Mouse (Mus musculus): ENCODE data around the gene 1700067K01Rik. TPM values are rescaled to one million over a fixed set of nuclear protein-coding genes. Genes with fewer than 3 reads are reported as not detected.

Gene 1700067K01Rik
- total RNA-seq, 2 experiments from 2014 or later = 0.43 to 0.50 TPM

DNA sequence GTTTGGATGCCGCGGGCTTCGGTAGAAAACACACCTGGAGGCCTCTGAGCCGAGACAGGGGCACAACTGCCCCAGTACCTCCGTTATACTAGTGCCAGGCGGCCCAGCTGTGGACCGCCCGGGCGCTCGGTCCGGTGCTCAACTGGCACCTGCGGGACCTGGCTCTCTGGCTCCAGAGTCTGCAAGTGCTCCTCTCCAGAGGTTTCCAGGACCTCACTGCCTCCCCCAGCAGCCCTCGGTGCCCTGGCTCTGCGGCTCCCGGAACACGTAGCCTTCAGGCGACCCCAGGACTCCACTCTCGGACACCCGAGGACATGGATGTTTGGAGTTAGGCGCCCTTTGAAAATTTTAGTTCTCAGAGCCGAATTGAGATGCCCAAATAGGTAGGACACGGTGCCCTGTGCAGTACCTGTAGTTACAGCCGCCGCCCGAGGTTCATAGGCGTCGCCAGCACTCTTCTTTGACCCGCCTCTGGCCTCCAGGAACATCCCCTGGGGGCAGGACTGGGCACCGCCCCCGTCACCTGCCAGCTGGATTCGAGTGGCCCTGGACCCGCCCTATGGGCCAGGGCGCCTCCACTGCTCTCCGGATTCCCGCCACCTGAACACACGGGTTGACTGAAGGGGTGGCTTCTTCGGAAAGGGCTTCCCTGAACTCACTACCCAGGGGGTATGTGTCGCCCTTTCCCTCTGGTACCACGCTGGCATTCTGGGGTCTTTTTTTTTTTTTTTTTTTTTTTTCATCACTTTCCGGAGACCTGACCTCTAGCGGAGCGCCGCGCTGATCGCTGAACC is 10.6 kb downstream of the 1700067K01Rik start, which contains the start of gene 2210011C24Rik:
Gene 2210011C24Rik (minus strand): TSS at position 467 of the 794 bp plus-strand sequence.
- peak in 1 of 2 experiments; percentile 31 for DNase-seq

DNA sequence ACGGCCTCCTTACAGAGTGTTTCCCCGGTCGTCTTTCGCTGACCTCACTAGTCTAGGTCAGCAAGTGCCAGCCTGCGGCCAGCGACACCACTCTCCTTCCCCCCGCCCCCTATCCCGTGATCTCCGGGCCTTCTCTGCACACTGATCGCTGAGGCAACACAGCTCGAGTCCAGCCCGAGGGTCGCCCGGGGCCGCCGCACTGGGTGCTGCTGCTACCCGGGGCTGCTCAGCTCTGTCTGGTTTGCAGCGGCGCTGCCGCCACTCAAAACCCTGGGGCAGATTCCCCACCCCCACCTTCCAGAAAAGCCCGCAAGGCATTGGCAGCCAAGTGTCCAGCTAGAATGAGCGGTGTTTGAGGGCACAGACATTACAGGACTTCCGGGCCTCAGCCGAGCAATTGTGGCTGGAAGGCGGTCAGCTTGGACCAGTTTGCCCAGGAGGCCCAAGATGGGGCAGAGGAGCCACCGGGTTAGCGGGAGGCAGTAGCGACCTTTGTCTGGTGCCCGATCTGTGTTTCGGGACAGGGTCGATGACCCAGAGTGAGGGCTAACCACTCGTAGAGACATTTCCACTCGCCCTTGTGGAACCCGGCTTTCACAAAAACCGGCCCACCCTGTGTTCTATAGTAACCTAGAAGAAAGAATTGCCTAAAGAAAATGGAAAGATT is 11.3 kb downstream of the 1700067K01Rik start:
- DNase-seq = no peak

DNA sequence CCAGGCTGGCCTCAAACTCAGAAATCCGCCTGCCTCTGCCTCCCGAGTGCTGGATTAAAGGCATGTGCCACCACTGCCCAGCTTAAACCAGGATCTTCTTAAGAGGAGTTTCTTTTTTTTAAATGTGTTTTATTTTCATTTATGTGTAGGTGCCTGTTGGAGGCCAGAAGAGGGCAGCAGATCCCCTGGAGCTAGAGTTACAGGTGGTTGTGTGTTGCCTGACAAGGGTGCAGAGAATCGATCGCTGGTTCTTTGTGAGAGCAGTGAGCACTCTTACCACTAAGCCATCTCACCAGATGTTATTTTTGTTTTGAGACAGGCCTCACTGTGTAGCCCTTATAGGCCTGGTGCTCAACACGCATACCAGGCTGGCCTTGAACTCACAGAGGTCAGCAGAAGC is 14.5 kb downstream of the 1700067K01Rik start:
- DNase-seq = no peak

DNA sequence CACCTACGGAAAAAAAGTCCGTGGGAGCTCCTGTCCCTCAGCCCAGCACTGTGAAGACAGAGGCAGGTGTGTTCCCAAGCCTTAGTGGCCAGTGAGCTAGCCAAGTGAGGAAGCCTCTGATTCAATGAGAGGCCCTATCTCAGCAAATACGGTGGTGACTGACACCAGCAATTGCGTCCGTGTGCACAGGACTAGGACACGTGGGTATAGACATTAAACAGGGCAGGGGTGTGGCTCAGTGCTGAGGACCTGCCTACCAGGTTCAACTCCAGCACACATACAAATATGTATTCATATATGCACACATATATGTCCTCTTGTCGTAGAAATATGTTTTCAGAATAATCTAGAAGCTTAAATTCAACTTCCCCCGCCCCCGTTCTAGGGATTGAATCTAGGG is 18.4 kb downstream of the 1700067K01Rik start:
- DNase-seq = no peak

DNA sequence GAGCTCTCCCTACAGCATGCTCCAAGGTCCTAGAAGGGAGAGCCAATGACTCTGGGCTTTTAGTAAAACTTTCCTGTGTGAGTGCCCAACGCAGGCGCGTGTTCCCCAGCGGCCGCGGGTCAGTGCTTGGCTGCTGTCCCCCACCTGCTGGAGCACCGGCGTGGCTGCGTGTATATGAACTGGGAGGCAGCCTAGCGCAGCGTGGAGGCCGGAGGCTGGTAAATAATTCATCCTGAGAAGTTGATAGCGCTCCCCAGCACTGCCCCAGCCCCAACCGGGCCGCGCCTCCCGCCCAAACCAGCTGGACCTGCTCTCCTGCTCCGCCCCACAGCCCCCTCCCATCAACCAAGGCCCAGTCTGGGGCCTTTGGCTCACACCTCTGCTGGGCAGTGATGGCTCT is 19.8 kb downstream of the 1700067K01Rik start, which contains the start of gene Palm3:
Gene Palm3 (plus strand): TSS at position 376 of the 400 bp plus-strand sequence.
- no peak for DNase-seq

DNA sequence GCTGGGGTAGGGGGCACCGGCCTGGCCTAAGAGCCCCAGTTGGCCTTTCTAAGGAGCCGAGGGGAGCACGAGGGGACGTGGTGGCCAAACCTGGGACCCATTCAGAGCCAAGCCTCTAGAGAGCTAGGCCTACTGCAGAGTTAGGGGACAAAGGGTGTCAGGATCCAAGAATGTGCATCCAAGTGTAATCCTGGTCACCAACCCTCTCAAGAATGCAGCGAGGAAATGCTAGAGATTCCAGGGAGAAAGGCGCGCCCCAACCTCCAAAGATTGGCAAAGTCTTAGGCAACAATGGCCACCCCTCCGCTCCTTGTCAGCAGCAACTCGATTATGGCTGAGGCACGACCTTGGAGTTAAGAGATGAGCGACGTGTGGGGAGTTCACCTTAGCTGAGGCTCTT is 20.3 kb downstream of the 1700067K01Rik start:
- DNase-seq = no peak

DNA sequence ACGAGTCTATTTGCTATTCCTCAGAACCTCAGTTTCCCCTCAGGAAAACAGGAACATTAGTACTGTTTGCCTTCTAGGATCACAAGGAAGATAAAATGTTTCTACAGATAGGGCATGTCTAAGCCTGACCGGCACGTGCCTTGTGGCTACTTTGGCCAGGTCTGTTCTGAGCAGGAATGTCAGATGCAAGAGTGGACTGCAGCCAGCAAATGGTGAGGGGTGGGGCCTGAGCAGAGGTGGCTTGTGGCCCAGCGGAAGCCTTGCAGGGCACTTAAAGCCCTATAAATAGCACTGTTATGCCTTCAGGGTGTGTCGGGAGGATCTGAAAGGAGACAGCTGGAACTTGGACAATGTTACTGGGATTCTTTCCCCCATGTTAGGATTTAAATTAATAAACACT is 21.8 kb downstream of the 1700067K01Rik start:
- no peak for DNase-seq

DNA sequence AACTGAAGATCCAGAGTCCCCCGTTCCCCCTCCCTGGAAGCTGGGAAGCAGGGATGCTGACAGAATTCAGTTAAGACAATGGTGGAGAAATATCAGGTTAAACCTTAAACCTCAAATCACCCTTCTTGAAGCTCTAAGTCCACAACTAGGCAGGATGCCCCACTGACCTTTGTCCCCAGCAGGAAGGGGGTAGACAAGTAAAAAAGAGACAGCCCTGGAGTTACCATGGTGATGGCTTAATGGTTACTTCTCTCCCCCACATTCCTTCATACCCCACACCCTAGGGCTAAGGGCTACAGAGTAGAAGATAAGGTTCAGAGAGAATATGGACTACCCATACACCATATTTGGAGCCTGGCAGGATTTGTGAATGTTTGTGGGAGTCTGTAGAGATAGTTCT is 22.3 kb downstream of the 1700067K01Rik start:
- DNase-seq = no peak

DNA sequence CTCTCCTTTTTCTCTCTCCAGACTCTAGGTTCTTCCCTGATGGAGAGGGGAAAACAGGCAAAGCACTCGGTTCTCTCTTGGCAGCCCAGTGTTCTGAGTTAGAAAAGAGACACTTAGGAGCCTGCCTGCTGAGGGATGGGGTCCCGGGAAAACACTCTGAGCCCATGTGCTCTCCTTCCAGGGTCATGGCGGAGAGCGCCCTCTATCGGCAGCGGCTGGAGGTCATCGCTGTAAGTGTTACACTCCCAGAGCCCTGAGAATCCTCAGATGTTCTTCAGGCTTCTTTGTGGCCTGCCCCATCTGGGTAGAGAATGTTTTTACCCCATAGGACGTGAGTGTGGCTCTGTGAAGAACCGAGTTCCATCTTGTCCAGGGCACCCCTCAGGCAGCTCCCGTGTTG is 22.9 kb downstream of the 1700067K01Rik start:
- DNase-seq = peak; percentile 64 to 72

DNA sequence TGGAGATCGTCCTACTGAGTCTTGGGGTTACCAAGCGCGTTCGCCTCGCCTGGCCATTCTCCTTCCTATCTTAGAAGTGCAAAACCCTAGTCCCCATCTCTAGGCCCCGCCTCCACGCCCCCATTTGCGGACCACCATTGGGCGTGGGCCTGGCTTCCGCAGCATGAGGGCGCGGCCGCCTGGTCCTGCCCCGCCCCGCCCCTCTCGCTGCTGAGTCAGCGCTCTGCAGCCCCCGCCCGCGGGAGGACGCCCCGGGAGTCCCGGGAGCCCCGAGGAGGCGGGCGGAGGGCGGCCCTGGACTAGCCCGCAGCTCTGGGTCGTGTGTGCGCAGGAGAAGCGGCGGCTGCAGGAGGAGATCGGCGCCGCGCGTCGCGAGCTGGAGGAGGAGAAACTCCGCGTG is 24.6 kb downstream of the 1700067K01Rik start:
- peak; percentile 69 to 81 for DNase-seq

DNA sequence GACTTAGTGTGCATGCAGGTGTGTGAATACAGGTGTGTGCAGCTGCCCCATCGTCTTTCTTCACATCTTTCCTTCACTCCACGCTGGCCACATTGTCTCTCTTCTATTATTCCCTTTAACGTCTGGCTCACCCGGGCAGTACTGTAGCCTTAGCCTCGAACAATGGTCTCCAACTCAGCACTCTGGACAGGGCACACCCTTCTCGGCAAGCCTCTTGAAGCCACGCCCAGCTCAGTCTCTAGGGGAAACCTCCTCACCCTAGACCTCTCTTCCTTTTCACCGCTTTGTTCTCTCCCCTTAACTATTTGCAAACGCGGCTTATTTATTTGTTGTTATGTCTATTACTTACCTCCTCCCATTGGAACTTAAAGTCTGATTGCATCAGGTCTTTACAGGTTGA is 26.1 kb downstream of the 1700067K01Rik start:
- no peak for DNase-seq

DNA sequence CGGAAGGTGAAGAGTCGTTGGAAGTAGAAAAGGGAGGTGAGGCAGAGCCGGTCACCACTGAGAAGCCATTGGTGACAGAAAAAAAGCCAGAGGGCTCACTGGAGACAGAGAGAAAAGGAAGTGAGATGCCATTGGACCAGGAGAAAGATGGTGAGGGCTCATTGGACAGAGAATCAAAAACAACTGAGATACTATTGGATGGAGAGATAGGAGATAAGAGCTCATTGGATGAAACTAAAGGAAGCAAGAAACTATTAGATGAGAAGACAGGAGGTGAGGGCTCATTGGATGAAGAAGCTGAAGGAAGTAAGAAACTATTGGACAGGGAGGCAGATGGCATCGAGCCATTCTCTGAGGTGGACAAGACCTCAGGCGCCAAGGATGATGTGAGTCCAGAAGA is 28.0 kb downstream of the 1700067K01Rik start:
- no peak for DNase-seq

DNA sequence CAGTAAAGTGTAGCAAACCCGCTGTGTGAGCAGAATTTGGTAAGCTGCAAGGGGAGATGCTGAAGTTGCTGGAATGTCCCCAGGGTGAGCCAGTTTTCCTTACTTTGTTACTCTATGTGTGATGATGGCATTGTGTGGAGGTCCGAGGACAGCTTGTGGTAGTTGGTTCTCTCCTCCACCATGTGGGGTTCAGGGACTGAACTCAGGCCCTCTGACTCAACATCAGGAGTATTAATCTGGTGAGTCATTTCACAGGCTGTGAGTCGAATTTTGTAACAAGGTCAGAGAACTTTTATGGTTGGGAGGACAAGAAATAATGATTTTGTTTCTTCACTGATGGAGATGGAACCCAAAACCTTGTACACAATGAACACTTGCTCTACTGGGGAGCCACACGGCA is 31.5 kb downstream of the 1700067K01Rik start:
- peak; percentile 39 to 45 for DNase-seq

DNA sequence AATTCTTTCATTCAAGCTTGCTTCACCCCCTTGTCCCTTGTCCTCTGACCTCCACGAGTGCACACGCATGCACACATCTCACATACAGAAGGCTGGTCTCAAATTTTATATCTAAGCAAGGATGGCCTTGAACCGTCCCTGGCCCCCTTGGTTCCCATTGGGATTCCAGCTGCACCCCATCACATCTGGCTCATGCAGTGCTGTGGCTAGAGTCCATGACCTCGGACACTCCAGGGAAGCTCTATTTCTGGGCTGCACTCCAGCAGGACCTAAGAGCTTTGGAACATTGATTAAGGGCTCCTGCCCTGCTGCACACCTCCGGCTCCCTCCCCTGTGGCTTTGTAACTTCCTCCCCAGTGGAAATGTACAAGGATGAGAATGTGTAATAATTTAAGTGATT is 36.7 kb downstream of the 1700067K01Rik start:
- peak; percentile 71 to 76 for DNase-seq

DNA sequence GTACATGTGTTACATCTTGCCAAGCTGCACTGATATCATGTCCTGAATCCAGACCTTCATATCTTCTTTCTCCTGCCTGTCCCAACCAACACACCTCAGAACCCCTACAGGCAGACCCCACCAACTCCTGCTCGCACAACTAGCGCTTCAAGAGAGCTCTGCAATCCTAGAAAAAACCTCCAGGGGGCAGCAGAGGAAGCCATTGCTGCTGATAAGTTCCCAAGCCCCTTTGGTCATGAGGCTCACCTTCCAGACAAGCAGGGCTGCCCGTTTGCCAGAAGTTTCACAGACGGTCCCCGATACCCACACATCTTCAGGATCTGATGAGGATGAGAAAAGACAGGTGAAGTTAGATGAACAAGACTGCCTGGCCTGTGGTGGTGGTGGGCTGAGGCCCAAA is 37.7 kb downstream of the 1700067K01Rik start:
- peak; percentile 75 to 79 for DNase-seq

DNA sequence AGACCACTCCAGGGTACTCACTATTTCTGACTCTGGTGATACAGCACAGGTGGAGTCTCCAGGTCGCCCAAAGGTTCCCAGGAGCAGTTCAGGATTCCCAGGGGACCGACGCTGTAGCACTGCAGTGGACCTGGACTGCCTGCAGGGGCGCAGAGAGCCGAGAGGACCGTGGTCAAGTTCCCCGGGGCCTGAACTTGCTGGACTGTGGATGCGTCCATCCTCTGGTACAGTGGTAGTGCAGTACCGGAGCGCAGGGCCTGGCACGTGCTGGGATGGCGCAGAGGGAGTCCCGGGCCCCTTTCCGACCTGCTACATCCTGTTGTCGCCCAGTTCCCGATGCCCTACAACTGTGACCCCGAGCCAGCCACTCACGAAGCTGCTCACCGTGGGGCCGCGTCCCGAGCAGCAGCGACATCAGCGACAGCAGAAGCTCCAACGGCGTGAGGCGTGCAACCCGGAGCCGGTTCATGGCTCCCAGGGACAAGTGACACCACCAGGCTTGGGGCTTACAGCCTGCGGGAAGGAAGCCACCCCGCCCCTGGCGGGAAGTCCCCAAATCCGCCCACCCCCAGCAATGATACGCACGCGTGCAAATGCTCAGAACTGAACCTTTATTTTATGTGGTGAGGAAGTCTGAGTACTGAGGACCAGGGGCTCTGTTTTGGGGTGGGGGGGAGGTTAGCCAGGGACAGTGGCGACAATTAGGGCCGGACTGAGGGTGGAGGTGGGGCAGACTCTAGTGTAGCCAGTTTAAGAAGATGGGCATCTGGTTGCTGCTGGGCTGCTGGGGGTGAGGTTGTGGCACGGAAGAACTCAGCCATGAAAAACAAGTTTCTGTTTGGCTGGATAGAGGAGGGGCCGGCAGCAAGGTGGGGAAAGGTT is 41.0 kb downstream of the 1700067K01Rik start, which contains the start of gene Il27ra:
Gene Il27ra (minus strand): TSS at position 524 of the 882 bp plus-strand sequence.
- peak; percentile 77 to 85 for DNase-seq

DNA sequence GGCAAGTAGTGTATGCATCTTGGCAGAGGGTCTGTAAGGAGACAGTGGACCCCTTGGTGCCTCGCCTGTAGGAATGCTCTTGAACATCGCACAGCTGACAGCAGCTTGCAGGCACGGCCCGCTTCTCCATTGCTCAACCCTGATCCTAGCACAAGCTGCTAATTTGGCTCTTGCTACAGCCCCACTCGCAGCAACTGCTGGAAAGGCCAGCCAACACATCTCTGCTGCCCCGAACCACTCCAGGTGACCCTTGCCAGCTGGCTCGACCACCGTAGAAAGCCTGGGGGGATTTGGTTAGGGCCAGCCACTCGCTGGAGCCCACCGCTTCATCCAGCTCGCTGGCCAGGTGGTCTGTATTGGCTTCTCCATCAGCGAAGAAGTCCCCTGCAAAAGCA is 41.6 kb downstream of the 1700067K01Rik start:
- no peak for DNase-seq

DNA sequence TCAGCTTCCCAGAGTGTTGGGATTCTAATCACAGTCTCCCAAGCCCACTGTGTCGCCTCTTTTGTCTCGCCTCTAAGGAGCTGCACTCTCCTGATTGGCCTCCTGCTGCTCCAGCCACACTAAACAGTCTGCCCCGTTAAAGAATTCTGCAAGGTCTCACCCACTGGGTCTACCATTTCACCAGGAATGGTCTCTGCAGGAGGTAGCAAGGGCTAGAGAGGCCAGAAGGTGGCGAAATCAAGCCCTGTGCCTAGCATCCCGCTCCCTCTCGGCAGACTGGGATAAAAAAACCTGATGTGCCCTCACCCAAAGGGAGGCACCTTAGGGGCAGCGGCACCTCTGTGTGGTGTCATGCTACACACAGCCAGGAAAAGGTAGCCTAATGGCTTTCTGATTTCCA is 42.8 kb downstream of the 1700067K01Rik start:
- no peak for DNase-seq

DNA sequence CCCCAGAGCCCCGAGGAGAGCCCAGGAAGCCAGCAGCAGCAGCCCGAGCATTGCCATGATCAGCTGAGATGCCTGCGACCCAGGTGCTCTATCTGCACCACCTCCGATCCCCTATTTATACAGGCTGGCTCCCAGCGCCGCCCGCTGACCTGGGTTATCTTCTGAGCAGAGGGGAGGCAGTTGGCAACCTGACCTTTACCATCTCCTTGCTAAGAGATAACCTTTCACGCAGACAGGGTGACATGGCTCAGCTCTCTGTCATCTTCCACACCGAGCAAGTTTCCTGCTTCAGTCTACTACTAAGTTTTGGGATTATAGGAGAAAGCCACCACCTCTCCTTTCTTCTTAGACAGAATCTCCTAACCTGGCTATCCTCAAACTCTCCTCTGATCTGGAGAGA is 43.6 kb downstream of the 1700067K01Rik start, which contains the start of gene Rln3:
Gene Rln3 (minus strand): TSS at position 101 of the 400 bp plus-strand sequence.
- no peak for DNase-seq

DNA sequence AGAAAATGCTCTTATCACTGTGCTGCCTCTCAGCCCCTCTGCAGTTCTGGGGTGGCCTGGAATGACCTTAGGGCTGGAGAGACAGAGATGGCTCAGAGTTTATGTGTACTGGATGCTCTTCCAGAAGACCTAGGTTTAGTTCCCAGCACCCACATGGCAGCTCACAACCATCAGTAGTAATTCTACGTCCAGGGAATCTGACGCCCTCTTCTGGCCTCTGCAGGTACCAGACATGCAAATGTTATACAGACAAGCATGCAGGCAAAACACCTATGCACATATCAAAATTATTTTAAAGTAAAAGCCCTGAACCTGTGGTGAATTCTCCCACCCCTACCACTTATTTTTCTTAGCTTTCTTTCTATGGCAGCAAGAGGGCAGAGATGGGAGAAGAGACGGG is 45.2 kb downstream of the 1700067K01Rik start:
- DNase-seq = no peak

DNA sequence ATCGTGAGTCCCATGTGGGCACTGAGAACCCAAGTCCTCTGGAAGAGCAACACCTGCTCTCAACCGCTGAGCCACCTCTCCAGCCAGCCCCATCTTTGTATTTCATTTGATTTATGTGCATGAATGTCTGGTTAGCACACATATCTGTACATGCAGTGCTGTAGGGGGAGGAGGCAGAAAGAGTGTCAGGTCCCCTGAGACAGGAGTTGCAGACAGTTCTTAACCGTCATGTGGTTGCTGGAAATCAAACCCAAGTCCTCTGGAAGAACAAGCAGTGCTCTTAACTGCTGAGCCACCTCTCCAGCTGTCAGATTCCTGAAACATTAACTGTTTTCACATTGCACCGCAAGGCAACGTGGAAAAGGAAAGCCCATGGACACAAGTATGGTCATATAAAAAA is 46.9 kb downstream of the 1700067K01Rik start:
- DNase-seq = no peak

DNA sequence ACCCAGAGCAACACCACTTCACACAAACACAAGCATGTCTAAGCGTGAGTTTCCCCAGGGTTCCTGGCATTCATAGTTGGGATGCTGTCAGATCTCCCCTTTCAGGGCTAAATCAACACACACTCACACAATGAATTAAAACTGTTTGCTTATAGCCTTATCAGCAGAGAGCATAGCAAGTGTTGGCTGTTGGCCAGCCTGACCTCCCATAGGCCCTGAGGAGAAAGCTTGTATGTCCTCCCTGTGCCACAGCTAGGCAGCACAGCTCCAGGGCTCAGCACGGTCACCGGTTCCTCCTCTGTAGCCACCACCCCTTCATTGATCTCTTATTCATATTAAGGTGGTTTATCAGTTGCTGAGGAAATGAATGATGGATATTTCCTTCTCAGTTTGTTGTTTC is 51.4 kb downstream of the 1700067K01Rik start:
- no peak for DNase-seq
